Comparison of ENCODE assay signal across 24 mouse cellular contexts in genomic region chr3:62310493-62310892, GRCm38 (mm10). TPM values are rescaled to one million over a fixed set of nuclear protein-coding genes. Genes with fewer than 3 reads are reported as not detected.
DNase-seq lines count a peak whose midpoint lies in the region; ATAC-seq lines count a peak whose summit lies in the region.
"Had no signal": no experiment of that assay in that cellular context is flagged by ENCODE, and none has a peak within 500 bp of the region (broad histone marks: within the 10 kb centered on the region; RNA-seq: fewer than 3 reads in every experiment).

No protein-coding gene starts in this region.

- no peak overlapping the region for H3K27ac ChIP-seq in forebrain, embryonic 13.5 days
- H3K27ac ChIP-seq in forebrain, embryonic 12.5 days: no peak overlapping the region
- no peak overlapping the region for H3K27ac ChIP-seq in kidney, embryonic 16.5 days (ENCODE audit: low read length)
- H3K27ac ChIP-seq in midbrain, embryonic 14.5 days (replicated peaks; ENCODE audit: low read depth, low read length): no peak overlapping the region
- H3K27ac ChIP-seq in midbrain, embryonic 10.5 days (replicated peaks): no peak overlapping the region
- H3K27ac ChIP-seq: embryonic facial prominence, embryonic 10.5 days; embryonic facial prominence, embryonic 12.5 days; forebrain, embryonic 15.5 days had no signal

- no peaks in the 10 kb centered on the region for H3K4me1 ChIP-seq in forebrain, embryonic 13.5 days
- no peaks in the 10 kb centered on the region for H3K4me1 ChIP-seq in forebrain, embryonic 12.5 days
- H3K4me1 ChIP-seq in kidney, embryonic 16.5 days (ENCODE audit: insufficient read depth, low read length): no peaks in the 10 kb centered on the region
- H3K4me1 ChIP-seq in midbrain, embryonic 14.5 days (ENCODE audit: control insufficient read depth, insufficient read depth, low read length): no peaks in the 10 kb centered on the region
- H3K4me1 ChIP-seq in midbrain, embryonic 10.5 days: no peaks in the 10 kb centered on the region
- H3K4me1 ChIP-seq: embryonic facial prominence, embryonic 10.5 days; embryonic facial prominence, embryonic 12.5 days; forebrain, embryonic 15.5 days had no signal

- H3K4me2 ChIP-seq in forebrain, embryonic 13.5 days: no peak overlapping the region
- no peak overlapping the region for H3K4me2 ChIP-seq in forebrain, embryonic 12.5 days
- no peak overlapping the region for H3K4me2 ChIP-seq in kidney, embryonic 16.5 days (replicated peaks; ENCODE audit: low read depth, low read length)
- no peak overlapping the region for H3K4me2 ChIP-seq in midbrain, embryonic 14.5 days (ENCODE audit: low read length)
- H3K4me2 ChIP-seq: embryonic facial prominence, embryonic 12.5 days; forebrain, embryonic 15.5 days had no signal

- H3K27me3 ChIP-seq in forebrain, embryonic 13.5 days: no peaks in the 10 kb centered on the region
- H3K27me3 ChIP-seq in forebrain, embryonic 12.5 days: no peaks in the 10 kb centered on the region
- H3K27me3 ChIP-seq in kidney, embryonic 16.5 days (ENCODE audit: insufficient read depth, low read length): no peaks in the 10 kb centered on the region
- H3K27me3 ChIP-seq in midbrain, embryonic 14.5 days (ENCODE audit: control insufficient read depth, insufficient read depth, low read length): no peaks in the 10 kb centered on the region
- H3K27me3 ChIP-seq in midbrain, embryonic 10.5 days (ENCODE audit: low read depth, poor library complexity, severe bottlenecking): no peaks in the 10 kb centered on the region
- H3K27me3 ChIP-seq: CH12.LX; embryonic facial prominence, embryonic 12.5 days; forebrain, embryonic 15.5 days; Patski had no signal

- WGBS in forebrain, embryonic 13.5 days: 96% methylated on average over 3 of the region's 3 CpGs
- 93% methylated on average over 3 of the region's 3 CpGs for WGBS in forebrain, embryonic 12.5 days
- 88% methylated on average over 3 of the region's 3 CpGs for WGBS in kidney, embryonic 16.5 days
- 92% methylated on average over 3 of the region's 3 CpGs for WGBS in midbrain, embryonic 14.5 days
- 96% methylated on average over 3 of the region's 3 CpGs for WGBS in midbrain, embryonic 10.5 days

- no peaks in the 10 kb centered on the region for H3K36me3 ChIP-seq in forebrain, embryonic 13.5 days (ENCODE audit: poor library complexity, severe bottlenecking)
- no peaks in the 10 kb centered on the region for H3K36me3 ChIP-seq in forebrain, embryonic 12.5 days (replicated peaks)
- H3K36me3 ChIP-seq in kidney, embryonic 16.5 days (ENCODE audit: insufficient read depth, low read length): no peaks in the 10 kb centered on the region
- H3K36me3 ChIP-seq in midbrain, embryonic 14.5 days (ENCODE audit: control insufficient read depth, insufficient read depth, low read length): no peaks in the 10 kb centered on the region
- no peaks in the 10 kb centered on the region for H3K36me3 ChIP-seq in midbrain, embryonic 10.5 days
- H3K36me3 ChIP-seq: embryonic facial prominence, embryonic 10.5 days; embryonic facial prominence, embryonic 12.5 days; forebrain, embryonic 15.5 days; G1E had no signal

- ATAC-seq in forebrain, embryonic 13.5 days: 0 out of 2 replicates have a peak, but pooled peaks have one; percentile 30
- ATAC-seq in forebrain, embryonic 12.5 days (ENCODE audit: low FRiP score): no peak
- peak; percentile 70; the same call in 1 of the 2 replicates for ATAC-seq in kidney, embryonic 16.5 days (ENCODE audit: low FRiP score, low TSS enrichment)
- ATAC-seq in midbrain, embryonic 14.5 days (ENCODE audit: low FRiP score, low TSS enrichment): peak; percentile 66; the same call in 1 of the 2 replicates
- ATAC-seq: activated CD4-positive, CD25-positive, alpha-beta regulatory T cell, adult 4 months; CD4-positive, CD25-positive, alpha-beta regulatory T cell, adult 4 months; forebrain, embryonic 15.5 days; forebrain, postnatal 0 days; Patski had no signal

- H3K4me3 ChIP-seq in forebrain, embryonic 13.5 days: no peak overlapping the region
- no peak overlapping the region for H3K4me3 ChIP-seq in forebrain, embryonic 12.5 days (replicated peaks)
- no peak overlapping the region for H3K4me3 ChIP-seq in kidney, embryonic 16.5 days (ENCODE audit: low read length)
- no peak overlapping the region for H3K4me3 ChIP-seq in midbrain, embryonic 14.5 days (replicated peaks; ENCODE audit: low read depth, low read length)
- no peak overlapping the region for H3K4me3 ChIP-seq in midbrain, embryonic 10.5 days
- H3K4me3 ChIP-seq: embryonic facial prominence, embryonic 10.5 days; embryonic facial prominence, embryonic 12.5 days; forebrain, embryonic 15.5 days had no signal

- no peak for DNase-seq in kidney, postnatal 14 days
- DNase-seq in midbrain, embryonic 14.5 days: no peak
- no peak for DNase-seq in midbrain, embryonic 10.5 days (ENCODE audit: low spot score)
- DNase-seq: adrenal gland, adult 8-10 months; adrenal gland, postnatal 14 days; adrenal gland, postnatal 36 days; B cell, adult 2 months; cerebellum, adult 11-12 months; cerebellum, adult 2 months; cerebellum, adult 9-10 months; cerebellum, postnatal 10 days; cerebellum, postnatal 25 days; forebrain, postnatal 0 days had no signal

- no peak overlapping the region for H3K9ac ChIP-seq in forebrain, embryonic 13.5 days
- H3K9ac ChIP-seq in forebrain, embryonic 12.5 days: no peak overlapping the region
- H3K9ac ChIP-seq in kidney, embryonic 16.5 days (replicated peaks; ENCODE audit: low read length): no peak overlapping the region
- H3K9ac ChIP-seq in midbrain, embryonic 14.5 days (replicated peaks; ENCODE audit: low read length): no peak overlapping the region
- H3K9ac ChIP-seq: embryonic facial prominence, embryonic 12.5 days; forebrain, embryonic 15.5 days; forebrain, postnatal 0 days had no signal

- no peaks in the 10 kb centered on the region for H3K9me3 ChIP-seq in forebrain, embryonic 13.5 days (replicated peaks)
- H3K9me3 ChIP-seq in forebrain, embryonic 12.5 days: no peaks in the 10 kb centered on the region
- no peaks in the 10 kb centered on the region for H3K9me3 ChIP-seq in kidney, embryonic 16.5 days (ENCODE audit: low read length)
- H3K9me3 ChIP-seq in midbrain, embryonic 14.5 days (ENCODE audit: control insufficient read depth, low read length): no peaks in the 10 kb centered on the region
- no peaks in the 10 kb centered on the region for H3K9me3 ChIP-seq in midbrain, embryonic 10.5 days (replicated peaks)
- H3K9me3 ChIP-seq: embryonic facial prominence, embryonic 10.5 days; embryonic facial prominence, embryonic 12.5 days; forebrain, embryonic 15.5 days; G1E had no signal

RNA-seq across cellular contexts. Expression of gene Arhgef26, which starts 27.7 kb away (rescaled TPM):
- polyA plus RNA-seq in forebrain, embryonic 13.5 days (2015; fragmentation: Nextera tagmentation; extraction: Ambion mirVana): 9.8 and 10.3 TPM in 2 replicates
- 9.9 and 10.1 TPM in 2 replicates for polyA plus RNA-seq in forebrain, embryonic 12.5 days (2016; fragmentation: Nextera tagmentation; extraction: Ambion mirVana)
- polyA plus RNA-seq in kidney, embryonic 16.5 days (2015; fragmentation: Nextera tagmentation; extraction: Ambion mirVana): 10.8 and 13.6 TPM in 2 replicates
- polyA plus RNA-seq in midbrain, embryonic 14.5 days (2014; fragmentation: Nextera tagmentation; extraction: Ambion mirVana): 7.5 and 7.6 TPM in 2 replicates
- 5.9 and 7.2 TPM in 2 replicates for polyA plus RNA-seq in midbrain, embryonic 10.5 days (2016; fragmentation: Nextera tagmentation; extraction: Ambion mirVana)
- polyA plus RNA-seq: G1E had no signal
